Mouse (Mus musculus) cerebellum, adult 11 months (tissue): ENCODE data around the gene Slc2a1.

Source experiments
- DNase-seq: peaks from one replicate; pipeline ENCODE4 v3.0.0; 2022

Slc2a1 gene

DNA sequence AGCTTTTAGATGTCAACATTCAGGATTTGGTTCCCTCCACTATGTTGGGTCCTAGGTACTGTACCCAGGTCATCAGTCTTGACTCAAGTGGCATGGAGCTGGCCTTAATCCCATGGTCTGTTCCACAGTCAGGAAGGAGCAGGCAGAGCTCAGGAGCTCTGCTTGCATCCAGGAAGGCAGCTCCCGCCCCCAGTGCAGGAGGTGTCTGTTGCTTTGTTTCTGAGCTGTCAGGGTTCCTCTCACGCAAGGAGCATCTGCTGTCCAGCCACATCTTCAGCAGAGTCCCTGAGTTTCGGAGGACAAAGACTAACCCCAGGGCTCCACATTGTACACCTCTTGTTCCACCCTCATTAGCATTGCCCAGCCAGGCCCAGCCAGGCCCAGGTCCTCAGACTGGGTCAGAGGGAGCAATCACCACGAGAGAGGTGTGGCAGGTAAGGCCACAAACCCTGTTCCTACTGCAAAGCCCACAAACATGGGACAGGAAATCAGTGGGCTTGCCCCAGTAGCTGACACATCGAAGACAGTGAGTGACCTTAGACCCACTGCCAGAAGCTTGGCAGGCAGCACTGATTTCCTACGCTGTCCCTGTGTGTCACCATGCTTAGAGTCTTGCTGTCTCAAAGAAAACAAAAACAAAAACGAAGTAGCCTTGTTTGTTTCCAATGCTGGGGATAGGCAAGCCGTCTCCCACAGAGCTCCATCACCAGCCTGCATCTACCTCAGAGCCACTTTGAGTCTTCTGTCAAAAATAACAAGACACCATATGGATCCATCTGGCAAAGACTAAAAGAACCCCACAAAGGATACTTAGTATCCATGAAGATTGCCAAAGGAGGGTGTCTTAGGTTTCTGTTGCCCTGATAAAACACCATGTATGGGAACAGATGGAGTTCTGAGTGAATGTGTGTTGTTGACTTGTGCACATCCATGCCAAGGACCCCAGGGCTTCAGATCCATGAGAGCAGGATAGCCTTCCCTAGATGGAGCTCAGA, 10.0 kb upstream of the Slc2a1 start:
- no peak for DNase-seq

DNA sequence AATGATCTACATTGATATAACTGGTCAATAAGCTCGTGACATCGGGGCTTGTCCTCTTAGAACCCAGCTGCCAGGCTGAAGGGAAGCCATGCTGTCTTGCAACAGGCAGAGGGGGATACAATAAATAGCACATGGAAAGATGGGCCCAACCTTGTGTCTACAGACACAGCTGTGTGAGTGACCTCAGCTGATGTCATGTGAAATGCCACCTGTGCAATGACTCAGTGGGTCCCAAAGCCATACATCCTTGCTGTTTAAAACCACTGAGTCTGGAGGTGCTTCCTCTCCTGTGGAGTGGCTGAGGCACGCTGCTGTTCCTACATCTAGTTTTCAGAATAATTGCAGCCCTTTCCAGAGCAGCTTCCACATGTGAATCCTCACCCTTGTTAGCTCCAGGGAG, 7.1 kb upstream of the Slc2a1 start:
- no peak for DNase-seq

DNA sequence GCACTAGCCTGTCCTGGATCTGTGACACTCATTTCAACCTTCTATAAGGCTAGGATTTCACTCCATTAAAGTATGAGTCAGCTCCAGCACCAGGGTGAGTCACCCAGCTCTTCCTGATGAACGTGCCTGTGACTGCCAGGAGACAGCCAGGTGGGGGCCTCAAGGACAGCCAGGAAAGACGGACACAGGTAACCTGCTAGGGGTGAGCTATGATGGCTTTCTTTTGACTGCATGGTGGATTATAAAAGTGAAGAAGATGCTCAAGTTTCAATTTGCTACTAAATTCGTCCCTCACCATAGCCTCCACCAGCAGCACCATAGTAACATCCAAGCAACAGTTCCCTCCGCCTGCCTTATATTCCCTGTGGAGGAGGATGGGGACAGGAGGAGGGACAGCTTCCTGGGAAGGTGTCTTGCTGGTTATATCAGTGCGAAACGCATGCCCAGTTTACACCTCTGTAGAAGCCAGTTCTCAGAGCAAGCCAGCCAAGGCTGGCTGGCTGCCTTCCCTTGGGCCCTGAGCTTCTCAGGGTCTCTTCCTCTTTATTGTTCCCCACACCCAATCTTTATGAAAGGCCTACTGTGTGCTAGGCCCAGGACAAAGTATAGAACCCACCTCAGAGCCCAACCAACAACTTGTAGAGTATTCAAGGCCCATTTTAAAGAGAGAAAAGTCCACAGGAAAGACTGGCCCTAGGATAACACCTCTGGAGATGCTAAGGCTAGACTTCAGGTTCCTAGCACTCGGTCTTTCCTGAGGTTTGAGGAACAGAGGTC, 6.0 kb upstream of the Slc2a1 start:
- no peak for DNase-seq

DNA sequence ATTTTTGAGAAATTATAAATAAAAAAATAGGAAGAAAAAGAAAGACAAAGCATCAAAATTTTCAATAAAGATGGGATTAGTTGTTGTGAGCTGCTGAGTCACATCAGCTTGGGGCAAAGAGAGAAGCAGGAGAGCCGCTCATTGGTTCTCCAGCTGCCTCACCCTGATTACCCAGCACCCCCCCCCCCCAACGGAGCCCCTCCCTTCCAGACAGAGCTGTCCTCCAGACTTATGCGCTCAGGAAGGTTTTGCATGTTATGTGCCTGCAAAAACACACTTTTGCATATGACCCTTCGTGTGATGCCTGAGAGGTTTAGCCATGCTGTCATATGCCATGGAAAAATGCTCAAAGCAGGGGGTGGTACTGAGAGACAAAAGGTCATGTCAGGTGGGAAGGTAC, 3.7 kb upstream of the Slc2a1 start:
- DNase-seq: no peak

DNA sequence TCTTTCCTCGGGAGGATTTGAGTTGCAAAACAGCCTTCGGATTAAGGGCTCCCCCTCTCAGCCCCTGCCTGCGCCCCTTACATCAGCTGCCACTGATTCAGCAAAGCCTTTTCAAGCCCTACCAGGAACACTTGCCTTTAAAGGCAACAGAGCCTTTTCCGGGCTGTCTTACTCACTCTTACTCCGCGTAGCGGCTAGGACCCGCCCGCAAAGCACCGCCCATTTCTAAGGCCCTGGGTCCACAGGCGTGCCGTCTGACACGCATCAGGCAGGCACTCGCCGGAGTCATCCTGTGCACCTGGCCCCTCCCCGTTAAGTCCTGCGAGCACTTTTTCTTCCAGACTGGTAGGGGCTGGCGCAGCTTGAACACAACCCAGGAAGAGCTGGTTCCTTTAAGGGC, 2.8 kb upstream of the Slc2a1 start:
- no peak for DNase-seq

DNA sequence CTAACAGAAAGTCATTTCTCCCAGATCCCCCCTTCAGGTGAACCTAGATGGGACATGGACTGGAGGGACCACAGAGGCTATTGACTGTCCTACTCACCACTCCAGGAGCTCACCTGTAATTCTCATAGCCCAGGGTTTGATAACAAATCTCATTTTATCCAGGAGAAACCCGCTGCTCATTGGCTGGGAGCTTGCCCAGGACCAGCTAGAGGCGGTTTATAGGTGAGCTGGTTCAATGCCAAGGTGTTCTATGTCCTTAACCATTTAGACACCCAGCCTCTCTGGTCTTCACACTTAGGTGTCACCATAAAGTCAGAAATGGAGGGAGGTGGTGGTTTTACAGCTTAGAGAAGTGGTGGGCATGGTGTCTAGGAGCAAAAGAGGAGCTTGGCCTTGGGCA, 644 bp upstream of the Slc2a1 start:
- peak; percentile 33 for DNase-seq

DNA sequence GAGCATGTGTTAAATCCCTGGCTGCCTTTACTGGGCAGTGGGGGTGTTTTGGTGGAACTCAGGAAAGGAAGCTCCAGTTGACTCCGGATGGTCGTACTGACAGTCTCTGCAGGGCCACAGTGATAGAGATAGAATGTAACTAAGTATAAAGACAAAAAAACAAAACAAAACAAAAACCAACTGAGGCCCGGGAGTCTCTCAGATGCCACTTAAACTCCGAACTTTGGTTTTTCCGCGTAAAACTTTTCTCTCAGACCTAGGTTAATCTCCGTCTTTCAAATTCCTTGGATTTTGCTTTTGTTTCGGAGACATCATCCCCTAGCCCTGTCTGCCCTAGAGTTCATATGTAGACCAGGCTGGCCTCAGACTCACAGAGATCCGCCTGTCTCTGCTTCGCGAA, 1.1 kb downstream of the Slc2a1 start:
- no peak for DNase-seq

DNA sequence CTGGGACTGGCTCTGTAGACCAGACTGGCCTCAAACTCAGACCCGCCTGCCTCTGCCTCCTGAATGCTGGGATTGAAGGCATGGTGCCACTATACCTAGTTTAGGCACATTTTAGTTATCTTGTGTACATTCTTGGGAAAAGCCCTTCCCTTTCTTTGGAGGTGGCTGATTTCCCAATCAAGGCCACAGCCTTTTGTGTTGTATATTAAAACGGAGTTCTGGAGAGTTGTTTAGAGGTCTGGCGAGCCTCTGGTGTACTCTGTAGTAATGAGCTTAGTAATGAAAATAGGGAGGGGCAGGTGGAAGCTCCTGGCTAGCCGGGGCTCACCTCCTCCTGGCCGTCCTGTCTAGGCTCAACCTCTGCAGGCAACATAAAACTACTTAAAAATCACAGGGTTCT, 2.0 kb downstream of the Slc2a1 start:
- DNase-seq: no peak

DNA sequence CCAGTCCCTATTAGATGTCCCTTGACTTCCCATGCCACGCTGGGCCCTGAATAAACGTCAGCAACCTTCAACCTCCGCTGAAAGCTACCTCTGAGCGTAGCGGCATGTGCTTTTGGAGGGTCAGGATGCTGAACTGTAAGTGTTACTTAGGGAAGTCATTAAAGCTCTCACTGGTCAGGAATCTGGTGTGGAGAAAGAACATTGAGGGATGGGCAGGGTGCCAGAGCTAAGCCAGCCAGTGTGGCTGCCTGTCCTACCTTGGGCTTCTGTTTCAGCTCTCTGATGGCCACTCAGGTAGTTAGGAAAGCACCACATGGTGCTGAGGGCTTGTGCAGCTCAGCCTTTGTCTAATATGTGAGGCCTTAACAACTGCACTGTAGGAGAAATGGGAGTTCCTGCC, 2.9 kb downstream of the Slc2a1 start:
- no peak for DNase-seq

DNA sequence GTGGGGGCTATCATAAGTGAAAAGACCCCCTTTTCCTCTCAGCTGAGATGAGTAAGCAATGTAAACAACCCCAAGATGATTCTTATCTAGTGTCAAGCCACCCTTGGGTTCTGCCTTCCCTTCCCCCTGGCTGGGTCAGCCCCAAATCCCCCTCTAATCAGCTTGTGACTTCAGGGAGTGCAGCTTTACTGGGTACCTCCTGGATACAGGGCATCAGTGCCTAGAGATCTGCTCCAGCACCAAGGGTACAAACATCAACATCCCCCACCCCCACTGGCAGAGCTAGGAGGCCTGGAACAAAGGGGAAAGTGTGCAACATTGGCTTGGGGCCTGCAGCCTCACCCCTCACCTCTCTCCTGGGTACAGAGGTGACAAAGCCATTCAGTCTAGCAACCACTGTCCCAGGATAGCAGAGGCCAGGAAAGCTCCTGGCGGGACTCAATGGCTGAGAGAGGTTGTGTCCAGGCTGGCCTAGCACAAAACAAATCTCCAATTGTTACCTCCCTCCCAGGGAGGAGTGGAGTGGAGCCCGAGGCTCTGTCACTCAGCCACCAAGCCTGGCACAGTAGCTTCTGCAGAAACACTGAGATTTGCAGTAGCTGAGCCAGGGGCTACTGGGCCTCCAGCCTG, 3.9 kb downstream of the Slc2a1 start:
- no peak for DNase-seq

DNA sequence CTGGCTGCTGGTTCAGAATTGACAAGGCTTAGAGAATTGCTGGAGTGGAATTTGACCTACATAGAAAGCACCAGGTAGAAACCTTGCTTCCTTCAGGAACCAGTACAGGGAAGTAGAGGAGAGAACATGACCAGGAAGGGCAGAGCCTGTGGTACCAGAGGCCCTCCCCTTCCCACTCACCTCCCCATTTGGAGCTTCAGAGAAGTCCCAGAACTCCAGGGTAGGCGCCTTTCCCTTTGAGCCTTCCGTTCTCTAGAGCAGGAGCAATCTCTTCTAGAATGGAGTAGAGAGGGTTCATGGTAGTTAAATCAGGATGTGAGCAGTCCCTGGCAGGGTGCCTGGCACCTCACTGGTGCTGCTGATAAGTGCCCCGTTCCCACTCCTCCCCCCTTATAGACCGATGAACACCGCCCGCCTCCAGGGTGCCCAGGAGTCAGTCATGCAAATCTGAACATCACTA, 7.1 kb downstream of the Slc2a1 start:
- DNase-seq: no peak

DNA sequence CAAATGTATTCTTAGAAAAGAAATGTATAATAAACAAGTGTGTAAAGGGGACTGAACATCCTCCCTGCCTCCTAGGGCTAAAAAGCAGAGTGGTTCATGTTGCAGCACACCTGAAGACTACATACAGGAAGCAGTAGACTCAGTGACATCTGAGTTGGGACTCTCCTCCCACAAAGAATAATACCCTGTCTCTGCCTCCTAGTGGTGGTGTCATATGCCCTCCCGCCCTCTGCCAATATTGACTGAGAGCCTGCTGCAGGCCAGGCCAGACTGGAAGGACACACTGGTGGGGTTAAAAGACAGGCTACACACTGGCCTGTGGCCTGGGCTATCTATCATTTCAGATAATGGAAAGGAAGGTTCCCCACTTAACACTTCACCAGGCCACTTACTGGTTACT, 7.8 kb downstream of the Slc2a1 start:
- DNase-seq: no peak

DNA sequence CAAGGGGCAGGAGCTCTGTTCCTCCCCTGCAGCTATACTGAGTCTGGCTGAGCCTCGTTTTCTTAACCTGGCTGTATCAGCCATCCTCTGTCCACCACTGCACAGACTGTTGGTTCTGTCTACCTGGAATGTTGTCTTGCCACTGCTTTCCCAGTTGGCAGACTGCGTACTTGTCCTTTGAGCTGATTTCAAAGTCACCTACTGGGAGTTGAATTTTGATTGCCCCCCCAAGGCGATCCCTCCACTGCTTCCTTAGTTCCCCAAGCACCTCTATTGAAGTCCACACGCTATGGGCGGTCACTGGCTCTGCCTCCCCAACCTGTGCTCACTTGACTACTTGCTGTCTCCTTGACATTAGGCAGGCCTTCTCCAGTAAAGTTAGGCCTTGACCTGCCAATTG, 9.1 kb downstream of the Slc2a1 start:
- DNase-seq: no peak

DNA sequence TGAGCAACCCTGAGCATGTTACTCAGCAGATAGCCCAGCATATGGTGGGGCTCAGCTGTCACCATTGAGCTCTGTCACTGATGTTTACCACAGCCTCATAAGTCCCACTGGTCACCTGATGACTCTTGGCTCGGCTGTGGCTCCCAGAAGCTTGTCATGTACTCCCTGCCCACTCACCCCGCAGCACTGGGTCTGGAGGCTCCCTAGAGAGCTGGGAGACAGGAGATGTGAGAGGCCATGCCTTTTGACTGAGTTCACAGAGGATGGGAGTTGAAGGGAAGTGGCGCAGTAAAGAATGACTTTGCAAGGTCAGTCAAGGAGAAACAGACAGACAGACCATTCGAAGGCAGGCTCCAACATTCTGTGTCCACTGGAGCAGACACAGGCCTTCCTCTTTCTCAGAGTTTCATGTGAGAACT, 10.2 kb downstream of the Slc2a1 start:
- DNase-seq: no peak

DNA sequence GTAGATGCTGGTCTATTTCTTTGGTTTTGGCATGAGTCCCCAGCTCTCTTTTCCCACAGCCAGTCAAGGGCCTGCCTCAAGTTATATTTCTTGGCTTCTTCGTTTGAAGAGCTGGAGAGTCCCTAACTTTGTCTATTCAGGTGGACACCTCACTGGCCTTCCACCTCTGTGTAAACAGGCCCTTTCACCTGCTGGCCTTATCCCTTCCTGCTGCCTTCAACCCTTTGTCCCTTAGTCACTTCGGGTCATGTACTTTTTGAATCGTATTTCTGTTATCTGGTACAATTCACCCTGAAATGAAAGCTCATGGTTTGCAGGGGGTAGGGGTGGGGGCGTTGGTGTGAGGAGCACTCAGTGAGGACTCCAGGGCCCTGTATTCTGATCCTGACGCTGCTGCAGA, 10.8 kb downstream of the Slc2a1 start:
- DNase-seq: no peak

DNA sequence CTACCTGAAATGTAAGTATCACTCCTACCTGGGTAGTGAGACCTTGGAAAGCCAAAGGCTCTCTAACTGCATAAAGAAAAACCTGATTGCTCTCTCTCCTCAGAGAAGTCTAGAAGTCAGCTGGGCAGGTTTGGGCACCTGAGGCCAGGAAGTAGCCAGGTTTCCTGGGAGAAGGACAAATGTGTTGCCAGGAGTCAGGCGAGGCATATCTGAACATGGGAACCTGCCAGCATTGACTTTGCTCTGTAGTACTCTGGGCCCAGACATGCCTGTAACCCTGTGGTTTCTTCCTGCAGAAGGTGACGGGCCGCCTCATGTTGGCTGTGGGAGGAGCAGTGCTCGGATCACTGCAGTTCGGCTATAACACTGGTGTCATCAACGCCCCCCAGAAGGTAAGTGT, 11.6 kb downstream of the Slc2a1 start:
- DNase-seq: no peak

DNA sequence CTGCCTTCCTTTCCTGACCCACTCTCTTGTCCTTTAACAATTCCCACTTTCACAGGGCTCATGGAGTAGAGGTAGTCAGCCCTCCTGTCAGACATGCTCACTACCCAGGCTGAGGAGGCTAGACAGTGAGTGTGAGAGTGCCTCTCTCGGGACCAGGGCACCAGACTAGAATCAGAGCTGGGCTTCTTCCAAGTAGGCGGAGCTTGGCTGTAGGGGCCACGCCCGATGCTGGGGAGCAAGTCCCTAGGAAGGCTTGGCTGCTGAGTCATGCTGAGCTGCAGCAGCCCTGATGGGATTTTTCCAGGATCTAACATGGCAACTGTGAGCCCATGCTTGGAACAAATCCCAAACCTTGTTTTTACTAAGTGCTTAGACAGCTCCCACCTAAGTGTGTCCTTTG, 12.7 kb downstream of the Slc2a1 start:
- no peak for DNase-seq

DNA sequence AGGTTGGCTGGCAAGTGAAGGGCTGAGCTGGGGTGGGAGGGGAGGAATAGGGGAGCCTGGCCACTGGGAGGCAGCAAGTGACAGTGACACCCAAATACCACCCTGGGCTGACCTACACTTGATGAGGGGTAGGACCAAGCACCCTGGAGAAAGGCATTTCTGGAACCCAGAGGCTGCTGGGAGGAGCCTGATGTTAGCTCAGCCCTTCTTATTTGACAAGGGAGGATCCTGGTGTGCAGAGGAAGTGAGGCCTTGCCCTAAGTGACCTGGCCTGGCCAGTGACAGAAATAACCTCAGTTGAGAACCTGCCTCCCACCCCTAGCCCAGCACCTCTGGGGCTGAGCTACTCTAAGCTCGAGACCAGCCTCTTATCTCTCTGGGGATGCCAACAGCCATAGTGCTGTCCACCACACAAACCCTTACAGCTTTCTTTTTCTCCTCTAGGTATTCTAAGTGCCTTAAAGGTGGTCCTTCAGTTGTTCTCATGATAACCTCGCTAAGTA, 16.3 kb downstream of the Slc2a1 start:
- DNase-seq: no peak

DNA sequence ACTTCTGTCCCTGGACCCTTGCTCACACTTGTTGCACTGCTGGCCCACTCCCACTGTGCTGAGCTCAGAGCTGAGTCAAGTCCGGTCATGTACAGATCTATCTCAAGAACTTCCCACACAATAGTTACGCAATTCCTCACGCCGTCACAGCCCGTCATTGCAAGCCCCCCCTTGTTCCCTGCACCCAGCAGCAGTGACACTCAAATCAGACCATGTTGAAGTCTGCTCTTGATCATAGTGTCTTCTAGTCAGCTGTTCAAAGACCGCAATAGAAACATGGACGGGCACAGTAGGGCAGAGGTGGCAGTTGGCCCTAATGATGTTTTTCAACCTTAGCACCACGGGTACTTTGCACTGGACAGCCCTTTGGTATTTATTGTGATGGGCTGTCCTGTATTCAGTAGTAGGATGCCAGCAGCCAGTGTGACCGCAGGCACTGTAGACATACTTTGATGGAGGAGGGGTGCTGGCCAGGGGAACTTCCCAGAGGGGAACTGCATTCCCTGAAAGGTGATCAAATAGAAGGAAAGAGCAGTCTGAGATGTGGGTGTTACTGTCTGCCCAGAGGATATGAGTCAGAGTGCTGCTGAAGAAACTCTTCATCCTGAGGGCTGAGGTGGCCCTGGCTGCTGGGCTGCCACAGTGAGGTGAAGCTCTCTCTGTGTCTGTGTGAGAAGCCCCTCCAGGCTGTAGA, 17.2 kb downstream of the Slc2a1 start:
- no peak for DNase-seq

DNA sequence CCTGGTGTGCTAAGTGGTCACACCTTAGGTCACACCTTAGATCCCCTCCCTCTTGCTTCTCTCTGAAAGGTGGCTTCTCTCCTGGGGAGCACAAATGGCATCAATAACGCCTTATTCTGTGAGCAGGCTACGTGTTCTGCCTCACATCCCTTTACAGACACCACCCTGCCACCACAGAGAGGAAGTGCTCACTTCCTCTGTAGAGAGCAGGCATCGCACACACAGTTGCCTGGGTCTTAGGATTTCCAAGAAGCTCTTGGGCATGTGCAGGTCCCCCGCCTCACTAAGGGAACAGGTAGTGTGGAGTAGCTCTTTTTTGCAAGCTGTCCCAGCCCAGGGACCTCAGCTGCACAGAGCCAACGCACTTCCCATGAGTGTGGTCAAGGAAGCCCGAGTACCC, 18.7 kb downstream of the Slc2a1 start:
- no peak for DNase-seq

DNA sequence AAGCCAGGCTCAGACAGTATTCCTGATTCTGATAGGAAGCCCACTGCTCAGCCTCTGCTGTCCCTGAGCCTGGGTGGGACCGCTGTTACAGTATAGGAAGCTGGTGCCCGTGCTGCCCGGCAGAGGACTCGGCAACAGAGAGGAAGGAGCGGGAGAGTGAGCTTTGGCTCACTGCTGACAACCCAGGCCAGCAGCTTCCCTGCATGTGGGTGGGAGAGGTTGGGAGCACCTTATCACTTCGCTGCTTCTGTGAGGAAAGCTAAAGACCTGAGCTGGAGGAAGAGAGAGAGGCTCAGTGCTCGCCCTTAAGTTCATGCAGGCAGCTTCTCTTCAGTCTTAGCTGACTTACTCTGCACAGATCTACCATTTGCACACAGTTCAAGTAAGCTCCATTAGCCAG, 20.0 kb downstream of the Slc2a1 start:
- DNase-seq: no peak

DNA sequence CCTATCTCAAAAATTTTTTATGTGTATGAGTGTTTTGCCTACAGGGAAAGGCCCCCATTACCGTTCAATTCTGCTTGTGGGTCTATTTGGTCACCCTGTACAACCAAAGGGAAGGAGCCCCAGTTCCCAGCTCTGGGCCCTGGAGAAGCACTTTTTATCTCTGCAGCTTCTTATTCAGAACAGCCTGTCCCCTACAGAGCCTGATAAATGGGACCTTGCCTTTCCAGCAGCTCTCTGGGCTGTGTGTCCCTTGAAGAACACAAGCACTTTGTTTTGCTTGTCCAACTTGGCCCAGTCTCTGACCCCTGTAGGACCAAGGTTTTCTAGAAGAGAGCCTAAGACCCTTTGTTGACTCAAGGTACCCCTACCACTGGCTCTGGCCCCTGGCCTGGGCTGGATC, 20.6 kb downstream of the Slc2a1 start:
- no peak for DNase-seq
